Mouse (Mus musculus) olfactory bulb, adult 2 months (tissue): ENCODE results near the gene Tmem192.

Source experiments
- CTCF ChIP-seq: fragments of 200-500 bp; IDR thresholded peaks from 2 replicates; pipeline ENCODE4 v1.5.1; 2012; ENCODE audit warnings: low read depth, mild to moderate bottlenecking, low read length, moderate library complexity; ENCODE audit not compliant: insufficient read depth
- POLR2A ChIP-seq: fragments of 200-500 bp; IDR thresholded peaks from 2 replicates; pipeline ENCODE4 v1.6.1; 2012; ENCODE audit warnings: mild to moderate bottlenecking, low read depth, low read length, moderate library complexity; ENCODE audit not compliant: insufficient read depth

- TF ChIP-seq POLR2A = no peak
- TF ChIP-seq CTCF = no peak
Observed at GRCm38 (mm10) chr8:64900645-64901044, 46.3 kb upstream of the Tmem192 start.
